In genomic region chr3:130236129-130236528, GRCm38 (mm10) we compare ENCODE assay signal across 26 mouse cellular contexts.
DNase-seq lines count a peak whose midpoint lies in the region.
"Had no signal": no experiment of that assay in that cellular context is flagged by ENCODE, and none has a peak within 500 bp of the region (broad histone marks: within the 10 kb centered on the region; RNA-seq: fewer than 3 reads in every experiment).

No protein-coding gene starts in this region.

- 29% methylated on average over 7 of the region's 7 CpGs for WGBS in limb, embryonic 10.5 days

- 0 out of 2 replicates have a peak overlapping the region, but pooled peaks have one; percentile 7 for H3K27ac ChIP-seq in limb, embryonic 10.5 days
- H3K27ac ChIP-seq: embryonic facial prominence, embryonic 12.5 days; embryonic facial prominence, embryonic 15.5 days; heart, embryonic 15.5 days; hindbrain, embryonic 10.5 days; hindbrain, embryonic 13.5 days had no signal

- no peak overlapping the region for H3K4me3 ChIP-seq in limb, embryonic 10.5 days
- H3K4me3 ChIP-seq: embryonic facial prominence, embryonic 12.5 days; embryonic facial prominence, embryonic 15.5 days; heart, embryonic 12.5 days; heart, embryonic 15.5 days; hindbrain, embryonic 10.5 days; hindbrain, embryonic 13.5 days had no signal

- peak; percentile 21 for DNase-seq in embryo, embryonic 11 days
- no peak for DNase-seq in embryo, embryonic 10 days (ENCODE audit: low spot score)
- peak; percentile 57 for DNase-seq in forelimb bud, embryonic 11.5 days (ENCODE audit: low read depth, low spot score)
- no peak for DNase-seq in limb, embryonic 10.5 days (ENCODE audit: low spot score)
- DNase-seq in spleen, adult 18-20 months, result no peak
- DNase-seq in retina, embryonic 14.5 days (ENCODE audit: low spot score), result no peak
- DNase-seq: adrenal gland, postnatal 10 days; adrenal gland, postnatal 36 days; B cell, adult 2 months; cerebellum, adult 18-20 months; cerebellum, adult 9-10 months; cerebellum, postnatal 14 days; forebrain, postnatal 0 days; gastrocnemius, postnatal 25 days; heart, adult 18-20 months; heart, postnatal 10 days; heart, postnatal 36 days had no signal

- no peaks in the 10 kb centered on the region for H3K9me3 ChIP-seq in limb, embryonic 10.5 days (replicated peaks)
- H3K9me3 ChIP-seq: embryonic facial prominence, embryonic 12.5 days; embryonic facial prominence, embryonic 15.5 days; heart, embryonic 12.5 days; heart, embryonic 15.5 days; hindbrain, embryonic 10.5 days; hindbrain, embryonic 13.5 days had no signal

- no peaks in the 10 kb centered on the region for H3K27me3 ChIP-seq in limb, embryonic 10.5 days (ENCODE audit: low read depth, poor library complexity, severe bottlenecking)
- H3K27me3 ChIP-seq: CH12.LX; embryonic facial prominence, embryonic 12.5 days; embryonic facial prominence, embryonic 15.5 days; heart, embryonic 12.5 days; heart, embryonic 15.5 days; hindbrain, embryonic 13.5 days; Patski had no signal

- no peaks in the 10 kb centered on the region for H3K36me3 ChIP-seq in limb, embryonic 10.5 days
- H3K36me3 ChIP-seq: embryonic facial prominence, embryonic 12.5 days; embryonic facial prominence, embryonic 15.5 days; G1E; heart, embryonic 12.5 days; heart, embryonic 15.5 days; hindbrain, embryonic 10.5 days; hindbrain, embryonic 13.5 days had no signal

- peaks cover 50% of the 10 kb centered on the region for H3K4me1 ChIP-seq in limb, embryonic 10.5 days
- H3K4me1 ChIP-seq: embryonic facial prominence, embryonic 12.5 days; embryonic facial prominence, embryonic 15.5 days; heart, embryonic 12.5 days; heart, embryonic 15.5 days; hindbrain, embryonic 10.5 days; hindbrain, embryonic 13.5 days had no signal

Comparison
In these comparisons a context has a peak if more than half of its experiments do, and no peak if none do; other contexts are left out.
1. DNase-seq: peak in embryo, embryonic 11 days (single experiment) and forelimb bud, embryonic 11.5 days (single experiment); none in embryo, embryonic 10 days (single experiment), limb, embryonic 10.5 days (single experiment), spleen, adult 18-20 months (0 of 2) and retina, embryonic 14.5 days (single experiment).